Mouse (Mus musculus) intestine, embryonic 14.5 days (tissue): ENCODE results near the gene Alkbh3. TPM values are rescaled to one million over a fixed set of nuclear protein-coding genes. Genes with fewer than 3 reads are reported as not detected.

Experiments used
- ATAC-seq: fragments of 200-750 bp; cut with Nextera tagmentation; replicated peaks from 2 replicates; pipeline ENCODE4 v1.8.0; 2017; ENCODE audit warnings: low read depth, moderate number of reproducible peaks, moderate TSS enrichment, moderate library complexity; ENCODE audit not compliant: low FRiP score, low TSS enrichment
- DNase-seq: peaks from one replicate; pipeline ENCODE4 v3.0.0-alpha.2; 2018; ENCODE audit warnings: low spot score
- H3K27ac ChIP-seq: fragments of 300-500 bp; sonication (generic); 2 replicates; pipeline ENCODE4 v1.5.1; 2014; ENCODE audit warnings: low read depth, mild to moderate bottlenecking, control low read depth
- H3K27me3 ChIP-seq: fragments of 300-500 bp; sonication (generic); replicated peaks from 2 replicates; pipeline ENCODE4 v1.6.1; 2014; ENCODE audit warnings: low read length, control low read depth; ENCODE audit not compliant: control insufficient read depth, insufficient read depth
- H3K36me3 ChIP-seq: fragments of 300-500 bp; sonication (generic); 2 replicates; pipeline ENCODE4 v1.6.1; 2014; ENCODE audit warnings: low read length, control low read depth; ENCODE audit not compliant: control insufficient read depth, insufficient read depth
- H3K4me1 ChIP-seq: fragments of 300-500 bp; sonication (generic); replicated peaks from 2 replicates; pipeline ENCODE4 v1.6.1; 2014; ENCODE audit warnings: low read length, control low read depth, mixed read lengths; ENCODE audit not compliant: control insufficient read depth, insufficient read depth
- H3K4me2 ChIP-seq: fragments of 300-500 bp; sonication (generic); 2 replicates; pipeline ENCODE4 v1.6.1; 2014; ENCODE audit warnings: low read length
- H3K4me3 ChIP-seq: fragments of 300-500 bp; sonication (generic); 2 replicates; pipeline ENCODE4 v1.5.1; 2014; ENCODE audit warnings: low read depth, low read length, control low read depth, mixed read lengths
- H3K9ac ChIP-seq: fragments of 300-500 bp; sonication (generic); 2 replicates; pipeline ENCODE4 v1.6.1; 2014; ENCODE audit warnings: mild to moderate bottlenecking, low read length
- H3K9me3 ChIP-seq: fragments of 300-500 bp; sonication (generic); 2 replicates; pipeline ENCODE4 v1.6.1; 2016; ENCODE audit warnings: low read length, control low read depth; ENCODE audit not compliant: control insufficient read depth
- WGBS: fragments of 180-500 bp; shearing (Covaris S2); extraction: QIAGEN DNeasy Blood & Tissue Kit; methylation state at CpG from one replicate; pipeline ENCODE4 v1.1.7; 2014; 5-methylcytosine and 5-hydroxymethylcytosine counted together
- polyA plus RNA-seq: library from polyadenylated mRNA; unstranded; fragments of >200 nt; fragmentation: Nextera tagmentation; extraction: Ambion mirVana; gene quantifications from 2 replicates; pipeline ENCODE4 v1.2.1, GENCODE M21; 2014

Alkbh3 gene
- polyA plus RNA-seq, 1 experiment from 2014 or later: 64.3 TPM

- DNase-seq (peak; percentile 98), ATAC-seq (0 out of 2 replicates have a peak, but pooled peaks have one; percentile 40)
- no peaks in the 10 kb centered on the region for H3K27me3 ChIP-seq
- no peak overlapping the region for H3K4me3 ChIP-seq
- no peak overlapping the region for H3K4me2 ChIP-seq
- no peaks in the 10 kb centered on the region for H3K4me1 ChIP-seq
- no peak overlapping the region for H3K9ac ChIP-seq
- no peaks in the 10 kb centered on the region for H3K9me3 ChIP-seq
- 8% methylated on average over 2 of the region's 2 CpGs for WGBS
- H3K36me3 ChIP-seq: peaks cover 93% of the 10 kb centered on the region
- H3K27ac ChIP-seq: no peak overlapping the region
These were observed 8.3 kb downstream of the Alkbh3 start for GRCm38 (mm10) chr2:94002331-94002730.

- peaks cover 93% of the 10 kb centered on the region for H3K36me3 ChIP-seq
These were observed 8.7 kb downstream of the Alkbh3 start for GRCm38 (mm10) chr2:94001918-94002317.

GRCm38 (mm10) chr2:94001411-94001810, 9.2 kb downstream of the Alkbh3 start:
- Histone ChIP-seq H3K27me3 (no peaks in the 10 kb centered on the region), H3K27ac (no peak overlapping the region; the same call in 1 of the 2 replicates), H3K9ac (no peak overlapping the region), H3K4me2 (no peak overlapping the region), H3K4me1 (no peaks in the 10 kb centered on the region), H3K36me3 (peaks cover 93% of the 10 kb centered on the region), H3K9me3 (no peaks in the 10 kb centered on the region), H3K4me3 (no peak overlapping the region)
- ATAC-seq (no peak), DNase-seq (no peak)
- 76% methylated on average over 6 of the region's 6 CpGs for WGBS

More at GRCm38 (mm10) chr2:94001918-94002317, 8.7 kb downstream of the Alkbh3 start:
- no peak for DNase-seq
- Histone ChIP-seq H3K9ac (no peak overlapping the region), H3K4me3 (no peak overlapping the region), H3K27ac (no peak overlapping the region; the same call in 1 of the 2 replicates), H3K4me1 (no peaks in the 10 kb centered on the region), H3K9me3 (no peaks in the 10 kb centered on the region), H3K4me2 (no peak overlapping the region), H3K27me3 (no peaks in the 10 kb centered on the region)
- no peak for ATAC-seq
- WGBS: 79% methylated on average over 4 of the region's 4 CpGs

- Histone ChIP-seq H3K4me2 (no peak within 1 kb of the TSS), H3K27ac (no peak within 1 kb of the TSS), H3K4me1 (no peaks in the 10 kb centered on the region), H3K27me3 (no peaks in the 10 kb centered on the region), H3K36me3 (peaks cover 92% of the 10 kb centered on the region), H3K9me3 (no peaks in the 10 kb centered on the region), H3K4me3 (no peak within 1 kb of the TSS), H3K9ac (no peak within 1 kb of the TSS)
- WGBS: 94% methylated on average over 6 of the region's 6 CpGs
- ATAC-seq (no peak), DNase-seq (no peak)
These were observed 14.4 kb downstream of the Alkbh3 start, which contains the start of gene Gm27027 for GRCm38 (mm10) chr2:93996254-93996653. Gene Gm27027, minus strand, starts transcription at chr2:93996354.

GRCm38 (mm10) chr2:93992810-93993209, 17.8 kb downstream of the Alkbh3 start:
- Histone ChIP-seq H3K9me3 (no peaks in the 10 kb centered on the region), H3K27me3 (no peaks in the 10 kb centered on the region), H3K36me3 (peaks cover 79% of the 10 kb centered on the region), H3K4me1 (no peaks in the 10 kb centered on the region), H3K4me2 (no peak overlapping the region), H3K9ac (no peak overlapping the region), H3K4me3 (no peak overlapping the region), H3K27ac (no peak overlapping the region)
- DNase-seq: no peak
- 73% methylated on average over 3 of the region's 3 CpGs for WGBS
- ATAC-seq: no peak

- Histone ChIP-seq H3K4me1 (no peaks in the 10 kb centered on the region), H3K9me3 (no peaks in the 10 kb centered on the region), H3K36me3 (peaks cover 79% of the 10 kb centered on the region), H3K4me2 (no peak overlapping the region), H3K9ac (no peak overlapping the region), H3K27me3 (no peaks in the 10 kb centered on the region), H3K4me3 (no peak overlapping the region), H3K27ac (no peak overlapping the region)
- DNase-seq (no peak), ATAC-seq (no peak)
- 66% methylated on average over 5 of the region's 5 CpGs for WGBS
These were observed 18.3 kb downstream of the Alkbh3 start for GRCm38 (mm10) chr2:93992259-93992658.

GRCm38 (mm10) chr2:93991336-93991735, 19.3 kb downstream of the Alkbh3 start:
- H3K27me3 ChIP-seq: no peaks in the 10 kb centered on the region
- H3K9me3 ChIP-seq: no peaks in the 10 kb centered on the region
- H3K36me3 ChIP-seq: peaks cover 74% of the 10 kb centered on the region
- H3K4me1 ChIP-seq: no peaks in the 10 kb centered on the region
- H3K9ac ChIP-seq: no peak overlapping the region
- whole genome bisulfite sequencing: 83% methylated on average over 3 of the region's 3 CpGs
- no peak overlapping the region for H3K4me2 ChIP-seq
- DNase-seq (no peak), ATAC-seq (no peak)
- H3K4me3 ChIP-seq: no peak overlapping the region
- no peak overlapping the region for H3K27ac ChIP-seq

GRCm38 (mm10) chr2:93988440-93988839, 22.2 kb downstream of the Alkbh3 start:
- peaks cover 56% of the 10 kb centered on the region for H3K36me3 ChIP-seq

GRCm38 (mm10) chr2:93982457-93983235, 28.0 kb downstream of the Alkbh3 start:
- H3K9ac ChIP-seq: no peak overlapping the region
- H3K4me3 ChIP-seq: no peak overlapping the region
- no peak for ATAC-seq
- peaks cover 47% of the 10 kb centered on the region for H3K36me3 ChIP-seq
- H3K4me1 ChIP-seq: peaks cover 31% of the 10 kb centered on the region
- no peak for DNase-seq
- H3K27ac ChIP-seq: peak overlapping the region; percentile 6
- H3K9me3 ChIP-seq: no peaks in the 10 kb centered on the region
- no peaks in the 10 kb centered on the region for H3K27me3 ChIP-seq
- no peak overlapping the region for H3K4me2 ChIP-seq
- WGBS: 49% methylated on average over 4 of the region's 4 CpGs

More at GRCm38 (mm10) chr2:93988440-93988839, 22.2 kb downstream of the Alkbh3 start:
- Histone ChIP-seq H3K27me3 (no peaks in the 10 kb centered on the region), H3K9me3 (no peaks in the 10 kb centered on the region), H3K9ac (no peak overlapping the region), H3K4me1 (no peaks in the 10 kb centered on the region; the same call in 1 of the 2 replicates), H3K27ac (no peak overlapping the region), H3K4me2 (no peak overlapping the region), H3K4me3 (no peak overlapping the region)
- ATAC-seq: no peak
- DNase-seq: no peak
- 89% methylated on average over 2 of the region's 2 CpGs for WGBS
